Mouse (Mus musculus) cerebellum, adult 9-11 months (tissue): ENCODE measurements around the gene Zgrf1.

Experiments used
- DNase-seq: peaks from one replicate; pipeline ENCODE4 v3.0.0; 2022

Zgrf1 gene

GRCm38 (mm10) chr3:127552973-127553719, at the start of gene Zgrf1, which contains the start of gene Larp7:
Zgrf1 (plus strand) TSS chr3:127553489.
Larp7 (minus strand) TSS chr3:127553349.
- DNase-seq = peak; percentile 100

- no peak for DNase-seq
These were observed 45.2 kb upstream of the Zgrf1 start for GRCm38 (mm10) chr3:127507878-127508783.

- DNase-seq = no peak
These were observed 41.2 kb upstream of the Zgrf1 start for GRCm38 (mm10) chr3:127511786-127512746.

GRCm38 (mm10) chr3:127512794-127513335, 40.4 kb upstream of the Zgrf1 start:
- DNase-seq = no peak

DNA sequence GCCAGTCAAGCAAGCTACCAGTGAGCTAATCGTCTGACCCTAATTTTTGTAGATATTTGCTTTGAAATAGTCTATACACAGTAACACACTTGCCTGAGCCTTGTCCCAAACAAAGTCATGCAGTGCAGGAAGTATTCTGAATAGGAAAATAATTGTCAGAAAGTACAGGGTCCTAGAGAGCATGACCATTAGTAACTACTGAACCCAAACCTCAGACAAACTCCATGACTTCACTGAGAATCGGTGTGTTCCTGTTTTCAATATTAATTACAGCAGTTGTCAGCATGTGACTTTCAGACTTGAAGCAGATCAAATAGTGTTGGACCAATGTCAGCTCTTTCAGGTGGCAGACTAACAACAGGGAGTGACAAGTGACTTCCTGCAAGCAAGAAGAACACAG, 39.6 kb upstream of the Zgrf1 start:
- no peak for DNase-seq

GRCm38 (mm10) chr3:127515251-127515650, 38.0 kb upstream of the Zgrf1 start:
- no peak for DNase-seq

DNA sequence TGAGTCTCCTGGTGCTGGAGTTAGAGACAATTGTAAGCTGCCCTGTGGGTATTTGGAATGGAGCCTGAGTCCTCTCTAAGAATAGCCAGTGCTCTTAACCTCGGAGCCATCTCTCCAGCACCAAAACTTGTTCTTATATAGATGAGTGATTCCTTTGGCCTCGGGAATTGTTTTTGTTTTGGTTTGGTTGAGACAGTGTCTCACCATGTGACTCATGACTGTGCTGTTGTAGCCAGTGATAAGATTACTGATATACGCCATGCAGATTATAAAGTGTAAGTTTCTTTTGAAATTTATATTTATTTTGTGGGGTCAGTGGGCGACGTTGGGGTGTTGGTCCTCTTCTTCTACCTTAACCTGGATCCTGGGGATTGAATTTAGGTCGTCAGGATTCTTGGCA, 33.0 kb upstream of the Zgrf1 start:
- no peak for DNase-seq

DNA sequence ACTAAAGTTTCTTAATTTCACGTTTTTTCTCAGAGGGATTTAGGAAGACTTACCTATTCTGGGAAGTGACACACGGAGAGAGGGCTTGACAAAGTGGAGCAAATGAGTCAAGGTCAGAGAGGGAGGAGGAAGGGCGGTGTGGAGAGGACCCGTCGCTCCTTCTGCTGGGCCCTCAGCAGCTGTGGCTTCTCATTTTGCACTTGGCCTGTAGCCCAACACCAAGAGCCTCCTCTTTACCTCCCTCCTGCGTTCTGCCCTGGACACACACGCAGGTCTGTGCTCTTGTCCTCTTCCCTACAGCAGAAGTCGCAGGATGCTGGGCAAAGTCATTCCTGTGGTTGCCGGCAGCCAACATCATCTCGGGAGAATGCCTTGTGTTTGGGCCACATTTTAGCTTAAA, 32.1 kb upstream of the Zgrf1 start:
- DNase-seq = no peak

GRCm38 (mm10) chr3:127525188-127525819, 28.0 kb upstream of the Zgrf1 start:
- no peak for DNase-seq

GRCm38 (mm10) chr3:127527465-127528034, 25.7 kb upstream of the Zgrf1 start:
- peak; percentile 36 for DNase-seq

DNA sequence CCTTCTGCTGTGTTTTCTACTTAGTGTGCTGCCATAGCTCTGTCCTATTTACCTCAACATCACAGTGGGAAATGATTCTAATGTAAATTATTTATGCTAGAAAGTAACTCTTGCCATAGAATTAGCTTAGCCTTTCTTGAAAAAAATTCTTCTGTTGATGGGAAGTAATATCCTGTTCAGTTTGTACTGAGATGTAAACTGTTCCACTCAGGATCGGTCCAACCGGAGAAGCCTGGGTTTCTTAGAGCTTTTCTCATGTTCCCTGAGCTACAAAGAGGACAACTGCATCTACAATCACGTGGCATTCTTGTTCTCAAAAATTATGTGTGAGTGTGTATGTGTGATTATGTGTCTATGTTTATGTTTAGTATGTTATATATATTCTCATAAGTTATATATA, 24.1 kb upstream of the Zgrf1 start:
- no peak for DNase-seq

- DNase-seq = no peak
These were observed 23.5 kb upstream of the Zgrf1 start for GRCm38 (mm10) chr3:127529824-127530223.

- no peak for DNase-seq
These were observed 23.0 kb upstream of the Zgrf1 start for GRCm38 (mm10) chr3:127530293-127530692.

DNA sequence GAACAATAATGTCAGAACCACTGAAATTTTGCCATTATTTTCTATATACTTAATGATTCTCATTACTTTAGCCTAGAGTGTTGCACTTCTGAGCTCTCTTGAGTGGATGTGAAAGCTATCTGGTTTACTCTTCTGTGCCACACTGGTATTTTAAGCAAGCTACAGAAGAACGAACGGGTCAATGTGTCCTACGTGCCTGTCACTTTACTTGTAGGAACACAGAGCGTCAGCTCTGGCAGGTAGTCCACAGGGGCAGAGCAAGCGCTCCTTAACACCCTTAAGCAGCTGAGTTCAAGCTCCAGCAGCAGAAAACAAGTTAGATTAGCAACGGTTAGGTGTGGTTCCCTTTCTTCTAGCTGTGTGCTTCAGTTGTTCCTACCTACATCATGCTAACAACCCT, 14.1 kb upstream of the Zgrf1 start:
- DNase-seq = no peak

DNA sequence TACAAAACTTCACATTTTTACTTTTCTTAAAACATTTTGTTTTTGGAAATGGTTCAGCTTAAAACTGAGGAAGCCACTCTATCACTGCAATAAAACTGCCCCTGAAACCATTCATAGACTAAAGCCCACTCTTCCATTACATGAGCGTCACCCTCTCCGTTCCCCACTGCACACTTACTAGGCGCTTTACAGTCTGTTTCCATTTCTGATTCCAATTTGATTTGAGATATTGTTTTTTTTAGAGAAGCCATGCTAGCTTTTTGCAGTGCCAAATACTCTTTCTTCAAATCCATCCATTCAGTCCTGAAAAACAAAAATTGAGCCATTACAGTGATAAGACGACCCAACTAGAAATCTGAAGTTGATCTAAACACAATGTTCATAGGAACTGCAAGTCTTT, 9.3 kb upstream of the Zgrf1 start:
- no peak for DNase-seq

DNA sequence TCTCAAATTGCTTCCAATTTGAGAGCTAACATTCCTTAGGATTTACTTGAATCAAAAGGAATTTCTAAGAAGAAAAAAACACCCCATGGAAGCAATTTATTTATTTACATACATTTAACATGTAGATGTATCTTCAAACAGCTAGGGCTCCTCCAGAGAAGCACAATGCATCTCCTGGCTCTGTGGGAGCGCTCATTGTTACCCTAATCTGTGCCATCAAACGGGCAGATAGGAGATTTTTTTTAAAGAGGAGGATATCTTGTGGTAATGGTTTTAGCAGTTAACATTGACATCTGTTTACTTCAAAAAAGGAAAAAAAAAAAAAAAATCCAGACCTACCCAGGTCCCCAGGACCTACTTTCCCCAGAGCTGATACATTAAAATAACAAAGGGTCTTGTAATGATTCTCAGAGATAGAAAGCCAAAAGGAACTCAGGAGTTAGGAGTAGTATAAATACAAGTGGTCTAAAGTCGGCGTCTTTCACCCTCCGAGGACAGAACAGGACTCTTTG, 8.6 kb upstream of the Zgrf1 start:
- DNase-seq = no peak

- no peak for DNase-seq
These were observed 5.4 kb upstream of the Zgrf1 start for GRCm38 (mm10) chr3:127547882-127548281.

- DNase-seq = no peak
These were observed 786 bp upstream of the Zgrf1 start for GRCm38 (mm10) chr3:127552434-127552972.

GRCm38 (mm10) chr3:127553720-127554043, 393 bp downstream of the Zgrf1 start:
- no peak for DNase-seq

DNA sequence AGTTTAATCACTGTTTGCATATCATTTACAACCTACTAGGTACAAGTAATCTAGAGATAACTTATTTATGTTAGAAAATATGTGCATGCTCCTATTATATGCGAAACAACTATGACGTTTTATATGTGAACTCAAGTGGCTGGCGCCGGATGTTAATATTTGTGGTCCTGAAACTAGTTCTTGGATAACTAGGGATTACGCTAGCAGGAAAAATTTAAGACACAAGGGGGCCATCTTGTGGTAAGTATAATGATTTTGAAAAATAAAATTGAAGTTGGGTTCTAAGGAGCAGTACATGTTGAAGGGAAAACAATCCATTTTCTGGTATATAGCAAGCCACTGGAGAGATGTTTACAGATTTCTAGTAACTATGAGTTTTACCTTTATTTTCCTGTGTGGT, 1.4 kb downstream of the Zgrf1 start:
- DNase-seq = no peak

GRCm38 (mm10) chr3:127558201-127558600, 4.9 kb downstream of the Zgrf1 start:
- DNase-seq = no peak
